Mouse (Mus musculus) liver, embryonic 12.5 days (tissue): Measurements from ENCODE around the gene Uqcrq. TPM values are rescaled to one million over a fixed set of nuclear protein-coding genes. Genes with fewer than 3 reads are reported as not detected.
A peak's percentile ranks its signal among the peaks of the same experiment; 100 is the strongest.

Experiments
- ATAC-seq: fragments of 200-750 bp; cut with Nextera tagmentation; 2 replicates; pipeline ENCODE4 v1.8.0; 2017; ENCODE audit warnings: moderate number of reproducible peaks, mild to moderate bottlenecking, moderate library complexity
- H3K27ac ChIP-seq: fragments of 300-500 bp; sonication (generic); 2 replicates; pipeline ENCODE4 v1.5.1; 2016; ENCODE audit warnings: mild to moderate bottlenecking
- H3K27me3 ChIP-seq: fragments of 300-500 bp; sonication (generic); replicated peaks from 2 replicates; pipeline ENCODE4 v1.6.1; 2016; ENCODE audit warnings: mild to moderate bottlenecking, moderate library complexity
- H3K36me3 ChIP-seq: fragments of 300-500 bp; sonication (generic); 2 replicates; pipeline ENCODE4 v1.6.1; 2016; ENCODE audit warnings: mild to moderate bottlenecking, moderate library complexity
- H3K4me1 ChIP-seq: fragments of 300-500 bp; sonication (generic); 2 replicates; pipeline ENCODE4 v1.6.1; 2016
- H3K4me2 ChIP-seq: fragments of 300-500 bp; sonication (generic); 2 replicates; pipeline ENCODE4 v1.6.1; 2016; ENCODE audit warnings: mild to moderate bottlenecking, moderate library complexity
- H3K4me3 ChIP-seq: fragments of 300-500 bp; sonication (generic); 2 replicates; pipeline ENCODE4 v1.5.1; 2016; ENCODE audit warnings: mild to moderate bottlenecking, moderate library complexity
- H3K9ac ChIP-seq: fragments of 300-500 bp; sonication (generic); 2 replicates; pipeline ENCODE4 v1.6.1; 2016; ENCODE audit warnings: mild to moderate bottlenecking, moderate library complexity
- H3K9me3 ChIP-seq: fragments of 300-500 bp; sonication (generic); replicated peaks from 2 replicates; pipeline ENCODE4 v1.6.1; 2016; ENCODE audit warnings: mild to moderate bottlenecking, moderate library complexity
- WGBS: fragments of 180-500 bp; shearing (Covaris S2); methylation state at CpG from one replicate; pipeline ENCODE4 v1.1.7; 2016; ENCODE audit not compliant: insufficient replicate concordance; 5-methylcytosine and 5-hydroxymethylcytosine counted together
- microRNA-seq: library from miRNA; unstranded; fragments of <30 nt; microRNA quantifications from one replicate; pipeline ENCODE4, GENCODE M21; 2017
- polyA plus RNA-seq: library from polyadenylated mRNA; unstranded; fragments of >200 nt; fragmentation: Nextera tagmentation; extraction: Ambion mirVana; gene quantifications from 2 replicates; pipeline ENCODE4 v1.2.1, GENCODE M21; 2016

Uqcrq gene
- polyA plus RNA-seq, 1 experiment from 2014 or later = 664 TPM

DNA sequence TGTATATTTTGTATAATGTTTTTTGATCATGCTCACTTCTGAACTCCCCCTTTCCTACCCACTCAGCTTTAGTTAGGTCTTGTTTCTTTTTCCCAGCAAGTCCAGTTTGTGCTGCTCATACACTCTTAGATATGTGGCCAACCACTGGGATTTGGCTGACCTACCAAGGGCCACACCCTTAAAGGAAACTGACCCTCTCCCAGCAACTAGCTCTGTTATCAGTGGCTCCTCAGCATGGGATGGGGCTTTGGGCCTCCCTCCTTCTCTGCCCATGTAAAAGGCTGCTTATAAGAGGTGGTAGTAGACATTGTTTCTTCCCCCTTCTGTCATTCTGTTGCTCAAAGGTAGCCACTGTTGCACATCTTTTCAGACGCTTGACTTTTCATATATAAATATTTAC is 51.7 kb downstream of the Uqcrq start:
- peak; percentile 74 for ATAC-seq
- no peaks in the 10 kb centered on the region for H3K27me3 ChIP-seq
- peaks cover 39% of the 10 kb centered on the region for H3K36me3 ChIP-seq
- H3K4me2 ChIP-seq = peak overlapping the region; percentile 39
- H3K9ac ChIP-seq = no peak overlapping the region
- 50% methylated on average over 1 of the region's 1 CpGs for WGBS
- no peak overlapping the region for H3K27ac ChIP-seq
- H3K4me3 ChIP-seq = no peak overlapping the region
- H3K4me1 ChIP-seq = peaks cover 16% of the 10 kb centered on the region
- H3K9me3 ChIP-seq = no peaks in the 10 kb centered on the region

Small RNA genes lying within 50 kb of the gene (microRNA-seq; reads per million reads assigned to microRNA genes)
- not detected for gene Mir6920

Other genes with a start within 250 kb of the Uqcrq start
- gene Hspa4, start 130.4 kb downstream of the Uqcrq start, polyA plus RNA-seq = 101 and 103 TPM in 2 replicates
- 18.3 and 19.8 TPM in 2 replicates for gene Zcchc10, start 106.2 kb downstream of the Uqcrq start, polyA plus RNA-seq
- gene Aff4, start 80.0 kb downstream of the Uqcrq start, polyA plus RNA-seq = 18.8 and 19.8 TPM in 2 replicates
- 5.3 and 5.4 TPM in 2 replicates for gene Leap2, start 7.7 kb downstream of the Uqcrq start, polyA plus RNA-seq
- gene Gdf9, start 192 bp upstream of the Uqcrq start, polyA plus RNA-seq = 0.21 and 0.33 TPM in 2 replicates
- gene Gm10447, start 26.3 kb upstream of the Uqcrq start, polyA plus RNA-seq = 0.05 and 0.10 TPM in 2 replicates
- 1.9 and 2.0 TPM in 2 replicates for gene Shroom1, start 26.4 kb upstream of the Uqcrq start, polyA plus RNA-seq
- not detected in 2 replicates for gene Gm9837, start 39.6 kb upstream of the Uqcrq start, polyA plus RNA-seq
- gene Gm9945, start 49.3 kb upstream of the Uqcrq start, polyA plus RNA-seq = 0.14 and 0.48 TPM in 2 replicates
- 9.8 and 10.1 TPM in 2 replicates for gene Sowaha, start 49.4 kb upstream of the Uqcrq start, polyA plus RNA-seq
- 33.5 and 34.3 TPM in 2 replicates for gene Sept8, start 88.4 kb upstream of the Uqcrq start, polyA plus RNA-seq
- 13.7 and 14.5 TPM in 2 replicates for gene Kif3a, start 136.5 kb upstream of the Uqcrq start, polyA plus RNA-seq
- 0.81 TPM in 2 replicates for gene Il4, start 187.8 kb upstream of the Uqcrq start, polyA plus RNA-seq
- gene Il13, start 203.9 kb upstream of the Uqcrq start, polyA plus RNA-seq = not detected in 2 replicates